Mouse (Mus musculus) myocyte (in vitro differentiated cells): ENCODE data around the gene Tmem50b.

ENCODE experiments used
- E2F4 ChIP-seq: IDR thresholded peaks from one replicate; pipeline ENCODE4 v1.6.1; 2011; ENCODE audit warnings: mild to moderate bottlenecking, control low read depth, moderate library complexity; ENCODE audit not compliant: insufficient read depth
- POLR2A ChIP-seq: IDR thresholded peaks from one replicate; pipeline ENCODE4 v1.6.1; 2011; ENCODE audit warnings: low read depth, mild to moderate bottlenecking, control low read depth, moderate library complexity; ENCODE audit not compliant: insufficient read length
- USF1 ChIP-seq: IDR thresholded peaks from one replicate; pipeline ENCODE4 v1.6.1; 2011; ENCODE audit warnings: low read depth, mild to moderate bottlenecking, control low read depth, moderate library complexity

DNA sequence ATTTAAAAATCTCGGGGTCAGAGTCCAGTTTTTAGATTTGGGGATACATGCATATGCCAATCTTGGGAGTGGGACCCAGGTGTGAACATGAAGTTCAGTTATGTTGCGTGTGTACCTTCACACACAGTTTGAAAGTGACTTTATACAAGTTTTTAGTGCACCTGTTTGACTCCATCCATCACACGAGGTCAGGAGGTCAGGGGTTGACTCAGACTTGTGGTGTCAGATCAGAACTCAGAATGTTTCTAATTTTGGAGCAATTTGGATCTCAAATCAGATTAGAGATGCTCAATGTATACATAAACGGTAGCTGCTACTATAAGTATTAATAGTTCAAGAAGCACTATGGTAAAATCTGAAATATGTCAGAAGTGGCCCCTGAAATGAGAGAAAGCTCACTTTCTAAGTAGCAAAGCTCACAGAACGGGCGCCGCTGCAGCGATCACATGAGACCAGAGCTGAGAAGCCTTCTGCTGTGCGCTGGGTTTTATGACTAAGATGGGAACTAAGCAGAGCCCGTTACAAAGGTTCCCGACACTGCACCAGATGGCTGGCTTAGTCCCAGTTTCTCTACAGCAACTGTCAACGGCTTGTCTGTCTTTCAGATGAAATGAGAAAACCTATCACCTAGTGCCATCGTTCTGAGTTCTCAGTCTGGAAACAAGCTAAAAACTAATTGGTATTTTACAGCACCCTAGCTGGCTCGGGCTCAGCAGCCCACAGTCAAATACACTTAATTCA is 18.4 kb downstream of the Tmem50b start:
- TF ChIP-seq POLR2A (no peak), USF1 (no peak), E2F4 (no peak)
